Mouse (Mus musculus): ENCODE results near the gene Tmem80. TPM values are rescaled to one million over a fixed set of nuclear protein-coding genes. Genes with fewer than 3 reads are reported as not detected.

Tmem80 gene
- polyA plus RNA-seq, 1 experiment from 2014 or later = 64.1 TPM

DNA sequence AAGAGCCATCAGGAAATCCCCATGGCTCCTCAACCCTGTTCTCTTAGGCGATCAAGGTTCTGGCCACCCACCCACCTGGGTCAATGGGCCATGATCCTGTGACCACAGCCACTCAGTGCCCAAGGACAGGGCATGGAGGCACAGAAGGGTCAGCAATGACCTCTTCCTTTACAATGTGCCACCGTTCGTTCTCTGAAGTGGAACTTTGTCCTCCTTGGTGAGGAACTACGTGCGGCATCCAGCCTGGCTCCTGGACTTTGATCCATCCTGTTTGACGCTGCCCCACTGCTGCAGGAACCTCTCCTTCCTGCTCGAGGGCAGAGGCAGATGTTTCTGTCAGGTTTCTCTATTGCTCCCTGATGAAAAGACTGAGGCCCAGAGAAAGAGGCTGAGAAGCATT, 16.2 kb downstream of the Tmem80 start:
- no peak overlapping the region for H3K27ac ChIP-seq (replicated peaks)
- no peaks in the 10 kb centered on the region for H3K36me3 ChIP-seq
- H3K4me2 ChIP-seq (replicated peaks) = no peak overlapping the region
- no peak for ATAC-seq (replicated peaks)
- H3K9me3 ChIP-seq = no peaks in the 10 kb centered on the region
- no peaks in the 10 kb centered on the region for H3K4me1 ChIP-seq
- H3K9ac ChIP-seq (replicated peaks) = no peak overlapping the region
- 75% methylated on average over 7 of the region's 7 CpGs for WGBS
- H3K4me3 ChIP-seq = no peak overlapping the region
- no peaks in the 10 kb centered on the region for H3K27me3 ChIP-seq

DNA sequence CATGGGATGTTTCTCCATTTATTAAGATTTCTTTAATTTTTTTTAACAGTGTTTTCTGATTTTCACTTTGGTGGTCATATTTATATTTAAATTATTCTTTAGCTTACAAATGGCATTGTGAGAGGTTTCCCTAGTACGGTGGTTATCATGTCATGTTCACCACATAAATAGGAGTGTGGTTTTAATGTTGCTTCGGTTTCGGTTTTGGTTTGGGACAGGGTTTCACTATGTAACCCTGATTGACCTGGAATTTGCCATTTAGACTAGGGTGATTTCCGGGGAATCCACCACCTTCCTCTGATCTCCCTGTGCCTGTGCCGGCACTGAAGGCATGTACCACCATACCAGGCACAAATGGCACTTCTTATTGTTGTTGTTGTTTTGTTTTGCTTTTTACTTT, 17.2 kb downstream of the Tmem80 start:
- Histone ChIP-seq H3K27me3 (no peaks in the 10 kb centered on the region), H3K4me1 (no peaks in the 10 kb centered on the region), H3K9ac (replicated peaks) (no peak overlapping the region), H3K36me3 (no peaks in the 10 kb centered on the region), H3K9me3 (no peaks in the 10 kb centered on the region), H3K4me2 (replicated peaks) (no peak overlapping the region), H3K4me3 (no peak overlapping the region), H3K27ac (replicated peaks) (no peak overlapping the region)
- ATAC-seq (replicated peaks) = no peak
- WGBS = 92% methylated on average over 5 of the region's 5 CpGs

- H3K27ac ChIP-seq (replicated peaks) = no peak overlapping the region
- no peak overlapping the region for H3K4me3 ChIP-seq
- H3K27me3 ChIP-seq = no peaks in the 10 kb centered on the region
- ATAC-seq (replicated peaks) = no peak
- no peak overlapping the region for H3K4me2 ChIP-seq (replicated peaks)
- no peak overlapping the region for H3K9ac ChIP-seq (replicated peaks)
- 85% methylated on average over 6 of the region's 6 CpGs for WGBS
- H3K36me3 ChIP-seq = no peaks in the 10 kb centered on the region
- peaks cover 10% of the 10 kb centered on the region for H3K4me1 ChIP-seq
- no peaks in the 10 kb centered on the region for H3K9me3 ChIP-seq
Measured at GRCm38 (mm10) chr7:141351061-141351460, 23.5 kb downstream of the Tmem80 start.

- 0 out of 2 replicates have a peak, but pooled peaks have one; percentile 43 for ATAC-seq (replicated peaks)
- Histone ChIP-seq H3K4me3 (no peak overlapping the region), H3K9me3 (no peaks in the 10 kb centered on the region), H3K36me3 (no peaks in the 10 kb centered on the region), H3K4me2 (replicated peaks) (no peak overlapping the region), H3K9ac (replicated peaks) (no peak overlapping the region), H3K27me3 (no peaks in the 10 kb centered on the region), H3K27ac (replicated peaks) (no peak overlapping the region), H3K4me1 (peaks cover 10% of the 10 kb centered on the region)
- WGBS = 66% methylated on average over 8 of the region's 8 CpGs
Measured at GRCm38 (mm10) chr7:141355051-141355450, 27.5 kb downstream of the Tmem80 start.

DNA sequence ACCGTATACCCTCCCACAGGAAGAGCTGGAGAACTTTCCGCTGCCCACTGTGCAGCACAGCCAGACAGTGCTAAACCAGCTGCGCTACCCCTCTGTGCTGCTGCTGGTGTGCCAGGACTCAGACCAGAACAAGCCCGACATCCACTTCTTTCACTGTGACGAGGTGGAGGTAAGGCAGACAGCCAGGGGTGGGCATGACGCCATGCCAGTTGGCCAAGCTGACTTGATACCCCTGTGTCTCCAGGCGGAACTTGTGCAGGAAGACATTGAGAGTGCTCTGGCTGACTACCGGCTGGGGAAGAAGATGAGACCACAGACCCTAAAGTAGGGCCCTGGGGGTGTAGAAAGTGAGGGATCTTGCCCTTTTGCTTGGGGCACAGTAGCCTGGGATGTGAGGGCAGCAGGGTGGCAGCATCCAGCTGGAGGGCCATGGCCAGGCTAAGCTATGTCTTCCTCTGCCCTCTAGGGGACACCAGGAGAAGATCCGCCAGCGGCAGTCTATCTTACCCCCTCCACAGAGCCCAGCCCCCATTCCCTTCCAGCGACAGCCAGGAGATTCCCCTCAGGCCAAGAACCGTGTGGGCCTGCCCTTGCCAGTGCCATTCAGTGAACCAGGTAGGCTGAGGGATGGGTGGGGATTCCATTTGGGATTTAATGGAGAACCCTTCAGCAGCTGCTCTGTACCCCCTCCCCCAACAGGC, 28.2 kb downstream of the Tmem80 start:
- Histone ChIP-seq H3K36me3 (no peaks in the 10 kb centered on the region), H3K4me2 (replicated peaks) (no peak overlapping the region), H3K4me3 (no peak overlapping the region), H3K9me3 (no peaks in the 10 kb centered on the region), H3K9ac (replicated peaks) (no peak overlapping the region), H3K27ac (replicated peaks) (no peak overlapping the region), H3K27me3 (no peaks in the 10 kb centered on the region), H3K4me1 (peaks cover 10% of the 10 kb centered on the region)
- whole genome bisulfite sequencing = 51% methylated on average over 12 of the region's 12 CpGs
- no peak for ATAC-seq (replicated peaks)

GRCm38 (mm10) chr7:141356971-141357370, 29.4 kb downstream of the Tmem80 start:
- no peak overlapping the region for H3K27ac ChIP-seq (replicated peaks)
- H3K36me3 ChIP-seq = no peaks in the 10 kb centered on the region
- peaks cover 10% of the 10 kb centered on the region for H3K4me1 ChIP-seq
- ATAC-seq (replicated peaks) = no peak
- 73% methylated on average over 14 of the region's 14 CpGs for WGBS
- H3K4me3 ChIP-seq = no peak overlapping the region
- no peak overlapping the region for H3K9ac ChIP-seq (replicated peaks)
- no peak overlapping the region for H3K4me2 ChIP-seq (replicated peaks)
- peaks cover 4% of the 10 kb centered on the region; the same call in 1 of the 2 replicates for H3K27me3 ChIP-seq
- no peaks in the 10 kb centered on the region for H3K9me3 ChIP-seq

DNA sequence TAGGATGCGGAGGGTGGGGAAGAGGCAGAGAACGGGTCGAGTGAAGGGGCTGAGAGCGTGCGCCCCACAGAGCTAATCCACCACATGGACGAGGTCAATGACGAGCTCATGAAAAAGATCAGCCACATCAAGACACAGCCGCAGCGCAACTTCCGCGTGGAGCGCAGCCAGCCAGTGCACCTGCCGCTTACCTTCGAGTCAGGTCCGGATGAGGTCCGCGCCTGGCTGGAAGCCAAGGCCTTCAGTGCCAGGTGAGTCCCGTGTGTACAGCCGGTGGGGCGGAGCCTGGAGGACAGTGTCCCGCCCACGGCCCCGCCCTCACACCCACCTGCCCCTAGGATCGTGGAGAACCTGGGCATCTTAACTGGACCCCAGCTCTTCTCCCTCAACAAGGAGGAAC, 34.0 kb downstream of the Tmem80 start:
- H3K4me3 ChIP-seq = no peak overlapping the region
- 14% methylated on average over 24 of the region's 24 CpGs for WGBS
- no peaks in the 10 kb centered on the region for H3K9me3 ChIP-seq
- no peaks in the 10 kb centered on the region for H3K4me1 ChIP-seq
- no peak for ATAC-seq (replicated peaks)
- no peaks in the 10 kb centered on the region for H3K36me3 ChIP-seq
- H3K9ac ChIP-seq (replicated peaks) = no peak overlapping the region
- no peak overlapping the region for H3K27ac ChIP-seq (replicated peaks)
- no peak overlapping the region for H3K4me2 ChIP-seq (replicated peaks)
- peaks cover 8% of the 10 kb centered on the region; the same call in 1 of the 2 replicates for H3K27me3 ChIP-seq

DNA sequence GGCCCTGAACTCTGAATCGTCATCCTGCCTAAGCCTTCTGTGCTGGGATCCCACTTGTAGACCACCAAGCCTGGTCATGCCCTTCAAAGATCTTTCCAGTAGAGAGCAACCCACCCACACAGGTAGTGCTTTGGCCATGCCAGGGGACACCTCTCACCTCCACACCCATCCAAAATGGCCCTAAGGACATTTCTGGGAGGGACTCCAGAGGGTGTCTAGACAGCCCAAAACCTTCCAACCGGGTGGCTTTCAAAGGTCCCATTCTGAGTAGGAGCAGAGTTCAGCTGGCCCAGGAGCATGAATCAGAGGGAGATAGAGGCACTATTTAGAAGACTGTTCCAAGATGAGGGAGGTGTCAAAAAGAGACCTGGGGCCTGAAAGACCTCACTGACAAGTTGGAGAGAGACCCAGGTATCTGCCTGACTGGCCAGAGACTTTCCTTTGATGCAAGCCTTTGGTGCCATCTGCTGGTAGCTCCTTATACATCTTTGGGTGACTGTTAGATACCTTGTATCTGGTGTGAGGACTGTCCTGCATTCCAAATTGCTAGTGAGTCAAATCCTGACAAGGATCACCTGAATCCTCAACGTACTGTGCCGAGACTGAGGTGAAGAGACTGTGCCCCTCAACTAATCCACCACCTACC, 35.7 kb downstream of the Tmem80 start:
- 58% methylated on average over 4 of the region's 4 CpGs for WGBS
- Histone ChIP-seq H3K27me3 (peaks cover 8% of the 10 kb centered on the region; the same call in 1 of the 2 replicates), H3K4me2 (replicated peaks) (no peak overlapping the region), H3K9ac (replicated peaks) (no peak overlapping the region), H3K4me1 (no peaks in the 10 kb centered on the region), H3K9me3 (no peaks in the 10 kb centered on the region), H3K4me3 (no peak overlapping the region), H3K36me3 (no peaks in the 10 kb centered on the region), H3K27ac (replicated peaks) (no peak overlapping the region)
- ATAC-seq (replicated peaks) = no peak; the same call in 1 of the 2 replicates

DNA sequence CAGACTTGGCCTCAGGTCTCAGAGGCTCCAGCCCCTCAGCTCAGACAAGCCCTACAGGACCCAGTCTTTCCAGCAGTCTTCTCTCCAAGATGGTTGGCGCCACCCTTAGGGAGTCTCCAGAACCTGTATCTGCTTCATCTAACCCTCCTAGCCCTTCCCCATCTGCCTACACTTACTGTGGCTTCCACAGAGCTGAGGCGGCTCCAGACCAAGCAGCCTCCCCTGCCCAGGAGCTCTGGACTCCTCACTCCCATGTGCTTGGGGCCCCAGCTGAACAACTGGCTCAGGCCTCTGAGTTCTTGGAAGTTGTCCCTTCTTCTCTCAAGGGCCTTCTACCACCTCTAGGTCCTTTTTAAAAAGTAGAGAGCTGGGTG, 36.2 kb downstream of the Tmem80 start:
- Histone ChIP-seq H3K36me3 (no peaks in the 10 kb centered on the region), H3K27ac (replicated peaks) (no peak overlapping the region), H3K4me2 (replicated peaks) (no peak overlapping the region), H3K4me3 (no peak overlapping the region), H3K9ac (replicated peaks) (no peak overlapping the region), H3K9me3 (no peaks in the 10 kb centered on the region), H3K27me3 (peaks cover 8% of the 10 kb centered on the region; the same call in 1 of the 2 replicates), H3K4me1 (no peaks in the 10 kb centered on the region)
- 69% methylated on average over 2 of the region's 2 CpGs for WGBS
- ATAC-seq (replicated peaks) = no peak

DNA sequence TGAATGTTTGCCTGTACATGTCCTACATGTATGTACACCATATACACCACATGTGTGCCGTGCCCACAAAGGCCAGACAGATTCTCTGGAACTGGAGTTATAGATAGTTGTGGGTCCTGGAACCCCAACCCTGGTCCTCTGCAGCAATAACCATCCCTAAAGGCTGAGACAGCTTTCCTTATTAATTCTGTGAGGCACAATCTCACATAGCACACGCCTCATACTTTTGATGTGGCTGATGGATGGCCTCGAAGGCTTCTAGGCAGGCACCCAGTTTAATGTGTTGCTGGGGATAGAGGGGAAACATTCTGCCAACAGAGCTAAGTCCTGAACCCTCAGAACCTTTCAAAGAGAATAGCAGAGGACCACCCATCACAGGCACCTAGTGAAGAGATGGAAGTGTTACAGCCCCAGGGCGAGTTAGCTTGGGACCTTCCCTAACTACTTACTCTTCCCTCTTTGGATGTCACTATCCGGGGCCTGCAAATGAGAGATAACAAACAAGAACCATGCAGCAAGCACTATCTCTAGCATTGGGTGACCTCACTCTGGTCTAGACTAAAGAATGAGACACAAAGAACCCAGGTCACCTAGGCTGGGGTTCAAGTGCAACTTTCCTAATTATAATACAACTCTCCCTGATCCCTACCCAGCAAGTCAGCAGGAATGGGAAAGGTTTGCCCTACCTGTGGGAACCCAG, 37.0 kb downstream of the Tmem80 start:
- peaks cover 8% of the 10 kb centered on the region; the same call in 1 of the 2 replicates for H3K27me3 ChIP-seq
- H3K36me3 ChIP-seq = no peaks in the 10 kb centered on the region
- no peaks in the 10 kb centered on the region for H3K9me3 ChIP-seq
- 83% methylated on average over 5 of the region's 5 CpGs for WGBS
- no peak overlapping the region for H3K4me2 ChIP-seq (replicated peaks)
- no peak overlapping the region for H3K27ac ChIP-seq (replicated peaks)
- no peak overlapping the region for H3K9ac ChIP-seq (replicated peaks)
- no peak overlapping the region for H3K4me3 ChIP-seq
- no peaks in the 10 kb centered on the region for H3K4me1 ChIP-seq
- no peak for ATAC-seq (replicated peaks)

GRCm38 (mm10) chr7:141365049-141365445, 37.5 kb downstream of the Tmem80 start:
- no peaks in the 10 kb centered on the region for H3K9me3 ChIP-seq

GRCm38 (mm10) chr7:141367358-141367757, 39.8 kb downstream of the Tmem80 start:
- no peak overlapping the region for H3K4me2 ChIP-seq (replicated peaks)
- H3K9ac ChIP-seq (replicated peaks) = no peak overlapping the region
- 88% methylated on average over 4 of the region's 4 CpGs for WGBS
- no peaks in the 10 kb centered on the region for H3K36me3 ChIP-seq
- no peaks in the 10 kb centered on the region for H3K9me3 ChIP-seq
- no peak for ATAC-seq (replicated peaks)
- no peak overlapping the region for H3K27ac ChIP-seq (replicated peaks)
- H3K4me1 ChIP-seq = no peaks in the 10 kb centered on the region
- no peak overlapping the region for H3K4me3 ChIP-seq
- H3K27me3 ChIP-seq = peaks cover 1% of the 10 kb centered on the region; the same call in 1 of the 2 replicates

More at GRCm38 (mm10) chr7:141365049-141365445, 37.5 kb downstream of the Tmem80 start:
- 67% methylated on average over 3 of the region's 3 CpGs for WGBS
- Histone ChIP-seq H3K9ac (replicated peaks) (no peak overlapping the region), H3K4me1 (no peaks in the 10 kb centered on the region), H3K4me3 (no peak overlapping the region), H3K36me3 (no peaks in the 10 kb centered on the region), H3K27me3 (peaks cover 8% of the 10 kb centered on the region; the same call in 1 of the 2 replicates), H3K4me2 (replicated peaks) (no peak overlapping the region), H3K27ac (replicated peaks) (no peak overlapping the region)
- ATAC-seq (replicated peaks) = no peak
